Mouse (Mus musculus): Measurements from ENCODE around the gene Gabarap. TPM values are rescaled to one million over a fixed set of nuclear protein-coding genes. Genes with fewer than 3 reads are reported as not detected.

Gabarap gene
- polyA plus RNA-seq, 1 experiment from 2014 or later = 626 TPM

- no peak for TF ChIP-seq CTCF (IDR thresholded peaks at IDR 0.05; ENCODE audit: low read depth)
- 83% methylated on average over 12 of the region's 12 CpGs for WGBS
- H3K27me3 ChIP-seq (ENCODE audit: insufficient read depth, low read length) = no peaks in the 10 kb centered on the region
- H3K9me3 ChIP-seq (replicated peaks; ENCODE audit: low read length) = no peaks in the 10 kb centered on the region
- ATAC-seq (replicated peaks; ENCODE audit: low FRiP score, low read depth) = no peak
- no peak for DNase-seq (ENCODE audit: low spot score)
- peaks cover 71% of the 10 kb centered on the region for H3K36me3 ChIP-seq (ENCODE audit: insufficient read depth, low read length)
- H3K27ac ChIP-seq = no peak overlapping the region
- no peak overlapping the region for H3K9ac ChIP-seq (ENCODE audit: low read depth, low read length)
- peaks cover 8% of the 10 kb centered on the region; the same call in 1 of the 2 replicates for H3K4me1 ChIP-seq (replicated peaks; ENCODE audit: insufficient read depth, low read length)
- no peak overlapping the region for H3K4me3 ChIP-seq (replicated peaks; ENCODE audit: low read depth, low read length)
- H3K4me2 ChIP-seq (ENCODE audit: low read length) = no peak overlapping the region
These were observed 19.6 kb downstream of the Gabarap start for GRCm38 (mm10) chr11:70010548-70010947.

- TF ChIP-seq CTCF (IDR thresholded peaks at IDR 0.05; ENCODE audit: low read depth) = no peak
- peaks cover 68% of the 10 kb centered on the region for H3K36me3 ChIP-seq (ENCODE audit: insufficient read depth, low read length)
- H3K4me2 ChIP-seq (ENCODE audit: low read length) = no peak overlapping the region
- no peak overlapping the region for H3K4me3 ChIP-seq (replicated peaks; ENCODE audit: low read depth, low read length)
- ATAC-seq (replicated peaks; ENCODE audit: low FRiP score, low read depth) (no peak), DNase-seq (ENCODE audit: low spot score) (no peak)
- WGBS = 88% methylated on average over 10 of the region's 10 CpGs
- no peaks in the 10 kb centered on the region for H3K27me3 ChIP-seq (ENCODE audit: insufficient read depth, low read length)
- no peak overlapping the region for H3K9ac ChIP-seq (ENCODE audit: low read depth, low read length)
- no peaks in the 10 kb centered on the region for H3K9me3 ChIP-seq (replicated peaks; ENCODE audit: low read length)
- H3K27ac ChIP-seq = no peak overlapping the region
- H3K4me1 ChIP-seq (replicated peaks; ENCODE audit: insufficient read depth, low read length) = peaks cover 8% of the 10 kb centered on the region; the same call in 1 of the 2 replicates
These were observed 20.0 kb downstream of the Gabarap start for GRCm38 (mm10) chr11:70010961-70011360.

- ATAC-seq (replicated peaks; ENCODE audit: low FRiP score, low read depth) = no peak
- Histone ChIP-seq H3K9ac (ENCODE audit: low read depth, low read length) (no peak overlapping the region), H3K4me2 (ENCODE audit: low read length) (no peak overlapping the region), H3K4me3 (replicated peaks; ENCODE audit: low read depth, low read length) (no peak overlapping the region), H3K9me3 (replicated peaks; ENCODE audit: low read length) (no peaks in the 10 kb centered on the region), H3K36me3 (ENCODE audit: insufficient read depth, low read length) (peaks cover 50% of the 10 kb centered on the region), H3K27me3 (ENCODE audit: insufficient read depth, low read length) (no peaks in the 10 kb centered on the region), H3K27ac (no peak overlapping the region), H3K4me1 (replicated peaks; ENCODE audit: insufficient read depth, low read length) (peaks cover 16% of the 10 kb centered on the region)
- no peak for DNase-seq (ENCODE audit: low spot score)
- no peak for TF ChIP-seq CTCF (IDR thresholded peaks at IDR 0.05; ENCODE audit: low read depth)
- 87% methylated on average over 9 of the region's 9 CpGs for WGBS
These were observed 22.0 kb downstream of the Gabarap start for GRCm38 (mm10) chr11:70012931-70013330.

GRCm38 (mm10) chr11:70013408-70013807 is 22.5 kb downstream of the Gabarap start:
- H3K4me2 ChIP-seq (ENCODE audit: low read length) = no peak overlapping the region
- H3K9ac ChIP-seq (ENCODE audit: low read depth, low read length) = no peak overlapping the region
- H3K27me3 ChIP-seq (ENCODE audit: insufficient read depth, low read length) = no peaks in the 10 kb centered on the region
- H3K27ac ChIP-seq = no peak overlapping the region
- peaks cover 46% of the 10 kb centered on the region for H3K36me3 ChIP-seq (ENCODE audit: insufficient read depth, low read length)
- no peak for DNase-seq (ENCODE audit: low spot score)
- 85% methylated on average over 3 of the region's 3 CpGs for WGBS
- TF ChIP-seq CTCF (IDR thresholded peaks at IDR 0.05; ENCODE audit: low read depth) = no peak
- H3K4me1 ChIP-seq (replicated peaks; ENCODE audit: insufficient read depth, low read length) = peaks cover 16% of the 10 kb centered on the region
- no peak overlapping the region for H3K4me3 ChIP-seq (replicated peaks; ENCODE audit: low read depth, low read length)
- ATAC-seq (replicated peaks; ENCODE audit: low FRiP score, low read depth) = no peak
- no peaks in the 10 kb centered on the region for H3K9me3 ChIP-seq (replicated peaks; ENCODE audit: low read length)

GRCm38 (mm10) chr11:70014051-70014450 is 23.1 kb downstream of the Gabarap start:
- Histone ChIP-seq H3K36me3 (ENCODE audit: insufficient read depth, low read length) (peaks cover 40% of the 10 kb centered on the region), H3K4me2 (ENCODE audit: low read length) (peak overlapping the region; percentile 91), H3K4me3 (replicated peaks; ENCODE audit: low read depth, low read length) (no peak overlapping the region; the same call in 1 of the 2 replicates), H3K9ac (ENCODE audit: low read depth, low read length) (0 out of 2 replicates have a peak overlapping the region, but pooled peaks have one; percentile 80), H3K27me3 (ENCODE audit: insufficient read depth, low read length) (no peaks in the 10 kb centered on the region), H3K4me1 (replicated peaks; ENCODE audit: insufficient read depth, low read length) (peaks cover 21% of the 10 kb centered on the region), H3K9me3 (replicated peaks; ENCODE audit: low read length) (no peaks in the 10 kb centered on the region), H3K27ac (no peak overlapping the region)
- no peak for TF ChIP-seq CTCF (IDR thresholded peaks at IDR 0.05; ENCODE audit: low read depth)
- no peak for ATAC-seq (replicated peaks; ENCODE audit: low FRiP score, low read depth)
- WGBS = 48% methylated on average over 5 of the region's 5 CpGs
- DNase-seq (ENCODE audit: low spot score) = no peak

GRCm38 (mm10) chr11:70014880-70015558 is 24.1 kb downstream of the Gabarap start, which contains the start of gene Acadvl:
Gene Acadvl, minus strand, starts transcription at chr11:70015411.
- peak; percentile 60 for TF ChIP-seq CTCF (IDR thresholded peaks at IDR 0.05; ENCODE audit: low read depth)
- Histone ChIP-seq H3K4me3 (replicated peaks; ENCODE audit: low read depth, low read length) (peak within 1 kb of the TSS; percentile 58), H3K4me2 (ENCODE audit: low read length) (peak within 1 kb of the TSS; percentile 91), H3K36me3 (ENCODE audit: insufficient read depth, low read length) (peaks cover 30% of the 10 kb centered on the region), H3K9ac (ENCODE audit: low read depth, low read length) (peak within 1 kb of the TSS; percentile 80), H3K27me3 (ENCODE audit: insufficient read depth, low read length) (no peaks in the 10 kb centered on the region), H3K27ac (peak within 1 kb of the TSS; percentile 85), H3K4me1 (replicated peaks; ENCODE audit: insufficient read depth, low read length) (peaks cover 25% of the 10 kb centered on the region), H3K9me3 (replicated peaks; ENCODE audit: low read length) (no peaks in the 10 kb centered on the region)
- peak; percentile 91 for DNase-seq (ENCODE audit: low spot score)
- peak; percentile 82 for ATAC-seq (replicated peaks; ENCODE audit: low FRiP score, low read depth)
- WGBS = 0% methylated on average over 35 of the region's 35 CpGs
